Mouse (Mus musculus) neural tube, embryonic 11.5 days (tissue): ENCODE measurements around the gene Sae1. TPM values are rescaled to one million over a fixed set of nuclear protein-coding genes. Genes with fewer than 3 reads are reported as not detected.

ENCODE experiments used
- ATAC-seq: fragments of 200-750 bp; cut with Nextera tagmentation; 2 replicates; pipeline ENCODE4 v1.8.0; 2017; ENCODE audit warnings: moderate number of reproducible peaks, mild to moderate bottlenecking, moderate TSS enrichment, moderate library complexity; ENCODE audit not compliant: insufficient read depth, low FRiP score, low TSS enrichment
- DNase-seq: peaks from one replicate; pipeline ENCODE4 v3.0.0-alpha.2; 2015; ENCODE audit warnings: low spot score
- H3K27ac ChIP-seq: fragments of 300-500 bp; sonication (generic); 2 replicates; pipeline ENCODE4 v1.5.1; 2014; ENCODE audit warnings: low read depth, mild to moderate bottlenecking, low read length
- H3K27me3 ChIP-seq: fragments of 300-500 bp; sonication (generic); 2 replicates; pipeline ENCODE4 v1.6.1; 2014; ENCODE audit warnings: mild to moderate bottlenecking, low read length, mixed read lengths; ENCODE audit not compliant: control insufficient read depth, insufficient read depth
- H3K36me3 ChIP-seq: fragments of 300-500 bp; sonication (generic); 2 replicates; pipeline ENCODE4 v1.6.1; 2014; ENCODE audit warnings: mild to moderate bottlenecking, low read length, moderate library complexity, mixed read lengths; ENCODE audit not compliant: control insufficient read depth, insufficient read depth
- H3K4me1 ChIP-seq: fragments of 300-500 bp; sonication (generic); 2 replicates; pipeline ENCODE4 v1.6.1; 2014; ENCODE audit warnings: low read length, mixed read lengths; ENCODE audit not compliant: control insufficient read depth, insufficient read depth
- H3K4me2 ChIP-seq: fragments of 300-500 bp; sonication (generic); 2 replicates; pipeline ENCODE4 v1.6.1; 2014; ENCODE audit warnings: low read depth, mild to moderate bottlenecking, moderate library complexity
- H3K4me3 ChIP-seq: fragments of 300-500 bp; sonication (generic); 2 replicates; pipeline ENCODE4 v1.5.1; 2014; ENCODE audit warnings: low read depth, low read length
- H3K9ac ChIP-seq: fragments of 300-500 bp; sonication (generic); 2 replicates; pipeline ENCODE4 v1.6.1; 2014; ENCODE audit warnings: mild to moderate bottlenecking, low read length
- H3K9me3 ChIP-seq: fragments of 300-500 bp; sonication (generic); 2 replicates; pipeline ENCODE4 v1.6.1; 2016; ENCODE audit warnings: low read length; ENCODE audit not compliant: control insufficient read depth
- WGBS: fragments of 180-500 bp; shearing (Covaris S2); extraction: QIAGEN DNeasy Blood & Tissue Kit; methylation state at CpG from one replicate; pipeline ENCODE4 v1.1.7; 2014; 5-methylcytosine and 5-hydroxymethylcytosine counted together
- polyA plus RNA-seq: library from polyadenylated mRNA; unstranded; fragments of >200 nt; fragmentation: Nextera tagmentation; extraction: Ambion mirVana; gene quantifications from 2 replicates; pipeline ENCODE4 v1.2.1, GENCODE M21; 2014

The Sae1 gene
- polyA plus RNA-seq, 1 experiment from 2014 or later = 394 TPM

- Histone ChIP-seq H3K27ac (peak overlapping the region; percentile 46), H3K4me2 (peak overlapping the region; percentile 6; the same call in 1 of the 2 replicates), H3K4me1 (peaks cover 9% of the 10 kb centered on the region; the same call in 1 of the 2 replicates), H3K9ac (peak overlapping the region; percentile 33; the same call in 1 of the 2 replicates), H3K27me3 (no peaks in the 10 kb centered on the region), H3K9me3 (no peaks in the 10 kb centered on the region), H3K4me3 (peak overlapping the region; percentile 15; the same call in 1 of the 2 replicates), H3K36me3 (no peaks in the 10 kb centered on the region)
- WGBS = 86% methylated on average over 2 of the region's 2 CpGs
- DNase-seq (no peak), ATAC-seq (no peak)
Observed at GRCm38 (mm10) chr7:16405073-16405455, 17.5 kb upstream of the Sae1 start.

GRCm38 (mm10) chr7:16404315-16405072, 16.9 kb upstream of the Sae1 start:
- Histone ChIP-seq H3K4me2 (peak overlapping the region; percentile 6; the same call in 1 of the 2 replicates), H3K27ac (peak overlapping the region; percentile 46), H3K9ac (peak overlapping the region; percentile 33; the same call in 1 of the 2 replicates), H3K9me3 (no peaks in the 10 kb centered on the region), H3K27me3 (no peaks in the 10 kb centered on the region), H3K36me3 (no peaks in the 10 kb centered on the region), H3K4me1 (peaks cover 9% of the 10 kb centered on the region; the same call in 1 of the 2 replicates), H3K4me3 (no peak overlapping the region)
- ATAC-seq (no peak), DNase-seq (no peak)
- WGBS = 95% methylated on average over 3 of the region's 3 CpGs

- Histone ChIP-seq H3K27me3 (no peaks in the 10 kb centered on the region), H3K4me1 (peaks cover 9% of the 10 kb centered on the region; the same call in 1 of the 2 replicates), H3K36me3 (no peaks in the 10 kb centered on the region), H3K9ac (peak overlapping the region; percentile 100), H3K4me3 (peak overlapping the region; percentile 86), H3K9me3 (no peaks in the 10 kb centered on the region), H3K27ac (peak overlapping the region; percentile 100), H3K4me2 (peak overlapping the region; percentile 96)
- 44% methylated on average over 21 of the region's 21 CpGs for WGBS
- DNase-seq (peak; percentile 52), ATAC-seq (no peak)
Observed at GRCm38 (mm10) chr7:16402968-16403948, 15.7 kb upstream of the Sae1 start.

- H3K9ac ChIP-seq = peak overlapping the region; percentile 100
- ATAC-seq = no peak
- no peaks in the 10 kb centered on the region for H3K36me3 ChIP-seq
- no peaks in the 10 kb centered on the region for H3K9me3 ChIP-seq
- H3K4me2 ChIP-seq = peak overlapping the region; percentile 96
- H3K27me3 ChIP-seq = no peaks in the 10 kb centered on the region
- peaks cover 9% of the 10 kb centered on the region; the same call in 1 of the 2 replicates for H3K4me1 ChIP-seq
- peak overlapping the region; percentile 100 for H3K27ac ChIP-seq
- peak overlapping the region; percentile 86 for H3K4me3 ChIP-seq
- DNase-seq = no peak
- WGBS = 4% methylated on average over 9 of the region's 9 CpGs
Observed at GRCm38 (mm10) chr7:16402449-16402848, 14.8 kb upstream of the Sae1 start.

- under 1% methylated on average over 17 of the region's 17 CpGs for WGBS
- Histone ChIP-seq H3K4me3 (peak overlapping the region; percentile 86), H3K27ac (peak overlapping the region; percentile 100), H3K9me3 (no peaks in the 10 kb centered on the region), H3K36me3 (no peaks in the 10 kb centered on the region), H3K9ac (peak overlapping the region; percentile 100), H3K27me3 (no peaks in the 10 kb centered on the region), H3K4me1 (peaks cover 9% of the 10 kb centered on the region; the same call in 1 of the 2 replicates), H3K4me2 (peak overlapping the region; percentile 96)
- DNase-seq (peak; percentile 51), ATAC-seq (no peak)
Observed at GRCm38 (mm10) chr7:16401991-16402431, 14.4 kb upstream of the Sae1 start.

GRCm38 (mm10) chr7:16400689-16401611, 13.3 kb upstream of the Sae1 start, which contains the start of gene Zc3h4:
Gene Zc3h4, plus strand, starts transcription at chr7:16400910.
- peak; percentile 46 for ATAC-seq

GRCm38 (mm10) chr7:16399820-16400688, 12.4 kb upstream of the Sae1 start:
- Histone ChIP-seq H3K27ac (peak overlapping the region; percentile 100), H3K4me2 (peak overlapping the region; percentile 96), H3K4me3 (peak overlapping the region; percentile 86), H3K9me3 (no peaks in the 10 kb centered on the region), H3K27me3 (no peaks in the 10 kb centered on the region), H3K9ac (peak overlapping the region; percentile 100), H3K4me1 (0 out of 2 replicates have a peak, but pooled peaks cover 5% of the 10 kb centered on the region), H3K36me3 (no peaks in the 10 kb centered on the region)
- under 1% methylated on average over 76 of the region's 77 CpGs for WGBS
- peak; percentile 100 for DNase-seq
- ATAC-seq = peak; percentile 89

More at GRCm38 (mm10) chr7:16400689-16401611, 13.3 kb upstream of the Sae1 start, which contains the start of gene Zc3h4:
- Histone ChIP-seq H3K9me3 (no peaks in the 10 kb centered on the region), H3K4me1 (peaks cover 9% of the 10 kb centered on the region; the same call in 1 of the 2 replicates), H3K4me3 (peak within 1 kb of the TSS; percentile 86), H3K4me2 (peak within 1 kb of the TSS; percentile 96), H3K36me3 (no peaks in the 10 kb centered on the region), H3K27ac (peak within 1 kb of the TSS; percentile 100), H3K9ac (peak within 1 kb of the TSS; percentile 100), H3K27me3 (no peaks in the 10 kb centered on the region)
- peak; percentile 91 for DNase-seq
- under 1% methylated on average over 69 of the region's 85 CpGs for WGBS
